Mouse (Mus musculus): ENCODE data around the gene Acsbg1.
"Not testable (repeated sequence)": the region's sequence is repeated elsewhere in the genome, so short reads cannot be mapped to it uniquely, and the experiment has no call there.

The Acsbg1 gene

GRCm38 (mm10) chr9:54661605-54662377 lies at the start of gene Acsbg1:
Gene Acsbg1 (minus strand): TSS chr9:54661870.
- no peak for DNase-seq (ENCODE audit: low read depth, low spot score)

- no peak for DNase-seq (ENCODE audit: low read depth, low spot score)
Measured at GRCm38 (mm10) chr9:54708085-54708484, 46.4 kb upstream of the Acsbg1 start.

- DNase-seq (ENCODE audit: low read depth, low spot score) = peak; percentile 57
Measured at GRCm38 (mm10) chr9:54707288-54707999, 45.8 kb upstream of the Acsbg1 start.

GRCm38 (mm10) chr9:54705561-54705960 lies 43.9 kb upstream of the Acsbg1 start:
- no peak for DNase-seq (ENCODE audit: low read depth, low spot score)

- DNase-seq (ENCODE audit: low read depth, low spot score) = no peak
Measured at GRCm38 (mm10) chr9:54704361-54704760, 42.7 kb upstream of the Acsbg1 start.

GRCm38 (mm10) chr9:54702581-54702980 lies 40.9 kb upstream of the Acsbg1 start:
- no peak for DNase-seq (ENCODE audit: low read depth, low spot score)

GRCm38 (mm10) chr9:54700746-54701145 lies 39.1 kb upstream of the Acsbg1 start:
- no peak for DNase-seq (ENCODE audit: low read depth, low spot score)

- DNase-seq (ENCODE audit: low read depth, low spot score) = no peak
Measured at GRCm38 (mm10) chr9:54700174-54700475, 38.5 kb upstream of the Acsbg1 start.

- DNase-seq (ENCODE audit: low read depth, low spot score) = peak; percentile 65
Measured at GRCm38 (mm10) chr9:54699345-54700173, 37.9 kb upstream of the Acsbg1 start.

- no peak for DNase-seq (ENCODE audit: low read depth, low spot score)
Measured at GRCm38 (mm10) chr9:54699087-54699344, 37.3 kb upstream of the Acsbg1 start.

- DNase-seq (ENCODE audit: low read depth, low spot score) = no peak
Measured at GRCm38 (mm10) chr9:54698318-54699086, 36.8 kb upstream of the Acsbg1 start, which contains the start of gene Dnaja4. Gene Dnaja4 (plus strand): TSS chr9:54698873.

- DNase-seq (ENCODE audit: low read depth, low spot score) = not testable (repeated sequence)
Measured at GRCm38 (mm10) chr9:54691241-54691805, 29.7 kb upstream of the Acsbg1 start.

GRCm38 (mm10) chr9:54690697-54691096 lies 29.0 kb upstream of the Acsbg1 start:
- not testable (repeated sequence) for DNase-seq (ENCODE audit: low read depth, low spot score)

GRCm38 (mm10) chr9:54689446-54689845 lies 27.8 kb upstream of the Acsbg1 start:
- DNase-seq (ENCODE audit: low read depth, low spot score) = no peak

GRCm38 (mm10) chr9:54687246-54688236 lies 25.9 kb upstream of the Acsbg1 start:
- DNase-seq (ENCODE audit: low read depth, low spot score) = no peak

GRCm38 (mm10) chr9:54683814-54684605 lies 22.3 kb upstream of the Acsbg1 start:
- no peak for DNase-seq (ENCODE audit: low read depth, low spot score)

GRCm38 (mm10) chr9:54682846-54683245 lies 21.2 kb upstream of the Acsbg1 start:
- DNase-seq (ENCODE audit: low read depth, low spot score) = no peak

- peak; percentile 61 for DNase-seq (ENCODE audit: low read depth, low spot score)
Measured at GRCm38 (mm10) chr9:54676531-54676986, 14.9 kb upstream of the Acsbg1 start.

- DNase-seq (ENCODE audit: low read depth, low spot score) = no peak
Measured at GRCm38 (mm10) chr9:54673887-54674286, 12.2 kb upstream of the Acsbg1 start.

All from retina, postnatal 7 days (tissue).